Mouse (Mus musculus) WW6 (cell line): Measurements from ENCODE around the gene 6430628N08Rik.

ENCODE experiments used
- DNase-seq: peaks from one replicate; pipeline ENCODE4 v3.0.0-alpha.2; 2013; ENCODE audit warnings: low read depth, low spot score

6430628N08Rik gene

DNA sequence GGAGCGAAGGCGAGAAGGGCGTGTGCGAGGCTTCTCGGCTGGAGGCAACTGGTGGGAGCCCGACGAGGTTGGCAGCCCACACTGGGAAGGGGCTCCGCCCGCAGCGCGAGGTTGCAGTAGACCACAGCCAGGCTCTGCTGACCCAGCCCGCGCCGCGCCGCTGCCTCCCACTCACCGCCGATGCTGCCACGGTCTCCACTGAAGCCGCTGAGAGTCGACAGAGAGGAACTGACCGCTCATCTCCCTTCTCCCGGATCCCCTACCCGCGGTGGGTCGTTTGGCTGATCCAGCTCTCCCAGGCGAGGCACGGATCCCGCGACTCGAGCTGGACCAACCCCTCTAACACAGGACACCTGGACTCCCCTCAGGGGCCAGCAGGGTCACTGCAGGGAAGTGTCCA is at the start of gene 6430628N08Rik:
Gene 6430628N08Rik (plus strand): TSS at position 113 of the 400 bp plus-strand sequence.
- DNase-seq = no peak

DNA sequence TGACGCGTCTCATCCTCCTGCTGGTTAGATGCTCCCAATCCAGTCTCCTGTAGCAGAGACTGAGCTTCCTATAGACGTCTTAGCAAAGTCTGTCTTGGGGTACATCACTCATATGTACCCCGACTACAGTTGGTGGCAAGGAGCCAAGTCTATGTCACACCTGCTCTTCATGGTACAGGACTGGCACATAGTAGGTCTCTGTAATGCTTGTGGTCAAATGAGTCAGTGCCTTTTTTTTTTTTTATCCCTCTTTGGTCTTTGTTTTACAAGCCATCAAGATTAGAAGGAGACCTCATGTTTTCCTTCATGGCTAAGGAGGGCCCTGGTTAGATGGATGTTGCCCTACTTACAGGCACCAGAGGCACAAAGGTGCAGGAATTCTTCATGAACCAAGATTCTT is 49.6 kb upstream of the 6430628N08Rik start:
- no peak for DNase-seq

DNA sequence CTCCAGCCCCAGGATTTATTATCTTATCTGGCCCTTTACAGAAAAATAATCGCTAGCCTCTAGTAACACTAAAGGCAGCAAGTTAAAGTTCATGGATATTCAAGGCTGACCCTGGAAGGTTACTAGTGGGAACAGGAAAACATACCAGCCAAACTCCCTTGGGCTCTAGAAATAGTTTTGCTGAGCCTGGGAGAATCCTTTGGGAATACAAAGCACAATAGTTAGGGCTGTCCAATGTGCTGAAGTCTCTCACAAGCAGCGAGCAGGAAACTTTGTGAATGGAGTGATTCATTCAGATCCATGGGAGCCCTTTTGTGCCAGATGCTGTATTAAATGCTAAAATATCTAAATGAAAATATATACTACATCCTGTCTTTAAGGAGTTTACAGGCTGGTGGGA is 43.8 kb upstream of the 6430628N08Rik start:
- DNase-seq = no peak

DNA sequence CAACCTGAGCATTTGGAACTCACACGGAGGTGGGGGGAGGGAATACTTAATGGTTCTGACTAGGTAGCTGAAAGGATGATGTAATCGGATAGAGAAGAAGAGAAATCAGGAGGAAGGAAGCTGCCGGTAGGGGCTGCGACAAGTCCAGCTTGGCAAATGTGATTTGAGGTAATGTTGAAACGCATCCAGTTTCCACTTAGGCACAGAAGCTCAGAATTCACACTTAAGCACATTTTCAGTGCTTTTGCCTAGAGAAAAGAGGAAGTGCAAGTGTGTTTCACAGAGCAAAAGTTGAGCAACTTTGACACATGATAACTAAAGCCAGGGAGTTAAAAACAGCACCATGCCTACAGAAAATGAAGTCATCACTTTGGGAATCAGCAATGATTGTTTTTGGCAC is 43.1 kb upstream of the 6430628N08Rik start:
- DNase-seq = no peak

DNA sequence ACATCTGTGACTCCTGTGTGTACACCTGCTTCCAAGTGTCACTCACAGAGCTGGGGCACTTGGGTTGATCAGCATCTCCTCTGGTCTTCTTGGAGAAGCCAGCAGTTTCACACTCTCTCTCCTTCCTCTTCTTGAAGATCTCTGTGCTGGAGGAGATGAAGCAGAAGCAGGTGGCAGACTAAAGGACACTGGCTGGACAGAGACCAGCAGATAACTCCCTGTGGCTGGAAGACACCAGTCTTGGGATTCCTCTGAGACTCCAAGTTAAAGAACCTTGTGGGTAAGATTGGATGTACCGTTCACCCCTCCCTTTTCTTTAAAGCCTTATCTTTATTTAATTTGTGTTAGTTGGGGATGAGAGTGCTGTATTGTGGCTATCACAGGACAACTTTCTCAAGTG is 42.4 kb upstream of the 6430628N08Rik start:
- DNase-seq = no peak

DNA sequence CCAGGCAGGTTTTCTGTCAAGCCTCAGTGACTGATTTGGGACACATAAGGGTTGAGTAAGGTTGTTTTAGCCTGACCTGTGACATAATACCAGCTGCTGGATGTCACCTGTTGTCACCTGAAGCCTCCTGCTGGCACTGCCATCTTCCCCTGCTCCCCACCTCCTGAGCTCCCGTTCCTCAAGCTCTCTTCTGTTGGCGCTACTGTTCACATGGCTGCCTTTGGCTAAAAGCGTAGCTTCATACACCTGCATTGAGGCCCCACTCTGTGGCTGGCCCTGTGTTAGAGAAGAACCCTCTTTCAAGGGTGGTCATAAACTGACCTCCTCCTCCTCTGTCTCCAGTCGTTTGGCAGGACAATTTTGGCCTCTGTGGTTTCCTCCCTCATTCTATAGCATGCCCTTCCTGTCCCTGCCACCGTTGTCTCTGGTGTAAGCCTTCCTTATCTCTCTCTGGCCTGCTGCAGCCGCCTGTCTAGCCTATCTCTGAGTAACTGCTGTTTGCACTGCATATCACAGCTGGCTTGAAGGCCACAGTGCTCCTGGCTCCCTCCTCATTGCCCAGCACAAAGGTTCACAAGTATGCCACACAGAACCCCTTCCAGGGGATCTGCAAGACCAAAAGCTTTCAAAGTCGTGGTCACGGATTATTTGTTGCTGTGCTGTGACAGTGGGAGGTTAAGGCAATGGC is 41.3 kb upstream of the 6430628N08Rik start:
- no peak for DNase-seq

DNA sequence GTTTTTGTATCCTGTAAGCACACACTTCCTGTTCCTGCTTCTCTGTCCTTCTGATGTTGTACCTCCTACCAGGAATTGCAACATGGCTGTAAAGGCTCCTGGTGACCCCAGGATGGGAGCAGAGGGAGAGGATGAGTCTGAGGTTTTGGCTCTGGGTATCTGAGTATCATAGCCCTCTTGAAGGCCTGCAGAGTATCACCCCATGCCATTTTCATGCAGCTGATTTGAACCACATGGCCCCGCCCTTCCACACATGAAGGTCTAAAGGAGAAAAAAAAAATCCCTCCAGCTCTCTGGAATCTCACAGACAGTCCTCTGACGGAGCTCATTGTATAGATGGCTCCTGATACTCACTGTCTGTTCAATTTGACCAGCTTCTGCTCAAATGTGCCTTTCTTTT is 40.4 kb upstream of the 6430628N08Rik start:
- no peak for DNase-seq

DNA sequence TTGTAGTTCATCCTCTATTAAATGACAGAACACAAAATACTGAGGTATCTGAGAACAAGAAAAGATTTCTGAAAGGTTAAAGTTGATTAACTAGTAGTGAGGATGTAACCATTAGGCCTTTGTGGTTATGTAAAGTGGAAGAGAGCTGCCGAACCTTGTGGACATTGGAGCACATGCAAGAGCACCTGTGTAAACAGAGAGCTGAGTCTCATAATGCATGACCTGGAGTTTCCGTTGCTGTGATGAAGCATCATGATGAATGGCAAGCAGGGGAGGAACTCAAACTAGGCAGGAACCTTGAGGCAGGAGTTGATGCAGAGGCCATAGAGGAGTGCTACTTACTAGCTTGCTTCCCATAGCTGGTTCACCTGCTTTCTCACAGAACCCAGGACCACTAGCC is 39.8 kb upstream of the 6430628N08Rik start:
- DNase-seq = no peak

DNA sequence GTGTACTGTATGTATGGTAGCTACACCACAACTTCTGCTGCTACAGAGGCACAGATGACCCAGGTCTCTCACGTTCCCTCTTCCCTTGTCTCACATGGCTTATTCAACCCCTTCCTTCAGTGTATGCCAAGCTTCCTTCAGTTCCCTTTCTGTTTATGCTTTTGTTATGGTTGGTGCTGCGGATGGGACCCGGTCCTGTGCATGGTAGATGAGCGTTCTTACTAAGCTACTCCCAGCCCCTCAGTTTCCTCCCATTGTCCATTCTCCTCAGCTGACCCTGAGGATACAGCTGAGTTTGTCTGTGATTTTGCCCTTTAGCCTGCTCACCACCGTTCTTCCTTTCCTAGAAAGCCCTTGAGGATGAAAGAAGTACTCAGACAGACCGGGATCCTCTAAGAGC is 38.9 kb upstream of the 6430628N08Rik start:
- DNase-seq = no peak

DNA sequence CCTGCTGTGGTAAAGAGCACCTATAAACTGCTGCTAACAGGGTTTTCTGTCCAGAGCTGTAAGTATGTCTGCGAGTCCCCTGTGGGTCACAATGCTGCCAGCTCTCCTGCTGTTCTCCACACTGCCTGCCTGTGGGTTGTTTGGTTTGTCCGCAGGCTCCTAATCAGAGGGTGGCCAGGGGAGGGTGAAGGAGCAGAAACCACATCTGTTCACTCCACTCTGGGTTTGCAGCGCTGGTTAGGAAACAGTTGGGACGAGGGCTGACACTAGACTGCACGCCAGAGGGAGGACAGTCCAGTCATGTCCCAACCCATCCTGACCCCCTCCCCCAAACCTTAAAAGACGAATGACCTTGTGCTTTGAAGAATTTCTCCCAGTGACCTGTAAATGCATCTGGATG is 35.4 kb upstream of the 6430628N08Rik start:
- DNase-seq = no peak

DNA sequence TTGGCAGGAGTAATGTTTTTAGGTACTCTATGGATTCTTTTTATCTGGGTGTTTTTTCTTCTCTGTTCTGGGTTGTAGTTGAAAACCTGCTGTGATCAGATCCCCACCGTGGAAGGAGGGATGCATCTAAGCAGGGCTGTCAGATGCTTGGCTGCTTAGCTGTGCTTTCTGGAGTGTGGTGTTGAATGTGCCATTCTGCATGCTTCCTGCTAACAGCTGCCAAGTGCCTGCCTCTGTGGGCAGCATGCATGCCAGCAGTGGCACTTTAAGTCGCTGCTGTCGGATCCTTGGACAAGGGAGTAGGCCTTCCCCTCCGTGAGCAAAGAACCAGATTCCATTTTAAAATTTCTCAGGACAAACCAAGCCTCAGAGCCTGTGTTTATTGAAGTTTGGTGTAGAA is 34.9 kb upstream of the 6430628N08Rik start:
- no peak for DNase-seq

DNA sequence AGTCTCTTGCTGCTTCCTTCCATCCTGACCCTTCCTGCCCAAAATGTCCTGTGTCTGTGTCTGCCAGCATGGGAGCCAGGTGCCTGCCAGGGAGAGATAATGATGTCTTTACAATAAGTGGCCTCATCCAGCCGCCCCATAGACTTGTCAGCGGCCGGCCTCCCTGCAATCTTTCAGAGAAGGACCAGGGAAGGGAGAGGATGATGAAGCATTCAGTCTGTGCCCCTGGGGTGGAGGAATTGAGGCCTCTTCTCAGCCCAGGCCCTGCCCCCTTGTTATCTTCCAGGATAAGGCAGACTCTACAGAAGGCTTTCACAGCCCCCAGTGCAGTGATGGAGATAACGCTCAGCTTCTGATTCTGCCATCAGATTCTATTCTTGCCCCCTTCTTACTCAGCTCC is 34.2 kb upstream of the 6430628N08Rik start:
- DNase-seq = no peak

DNA sequence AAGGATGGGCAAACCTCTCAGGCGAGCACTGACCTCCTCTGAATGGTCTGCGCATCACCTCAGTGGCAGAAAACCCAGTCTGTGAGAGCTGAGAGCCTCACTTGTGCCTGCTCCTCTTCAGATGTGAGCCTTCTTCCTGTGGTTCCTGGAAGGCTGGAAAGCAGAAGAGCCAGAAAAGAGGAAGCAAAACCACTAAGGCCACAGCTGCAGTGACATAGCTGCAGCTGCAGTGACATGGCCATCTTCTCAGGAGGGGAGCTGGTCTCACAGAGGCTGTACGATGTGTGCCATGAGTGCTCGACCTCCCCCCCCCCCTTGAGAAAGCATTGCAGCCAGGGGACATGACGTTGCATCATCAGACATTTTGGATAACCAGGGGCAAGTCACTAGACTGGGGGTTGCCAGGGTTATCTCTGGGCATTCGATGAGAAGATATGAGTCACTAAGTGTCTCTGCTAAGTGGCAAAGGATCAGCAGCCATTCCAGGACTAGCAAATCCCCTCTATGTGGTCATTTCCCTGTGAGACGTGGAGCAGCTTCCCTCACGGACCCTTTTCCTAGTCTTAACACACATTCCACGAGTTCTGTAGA is 33.1 kb upstream of the 6430628N08Rik start:
- DNase-seq = no peak

DNA sequence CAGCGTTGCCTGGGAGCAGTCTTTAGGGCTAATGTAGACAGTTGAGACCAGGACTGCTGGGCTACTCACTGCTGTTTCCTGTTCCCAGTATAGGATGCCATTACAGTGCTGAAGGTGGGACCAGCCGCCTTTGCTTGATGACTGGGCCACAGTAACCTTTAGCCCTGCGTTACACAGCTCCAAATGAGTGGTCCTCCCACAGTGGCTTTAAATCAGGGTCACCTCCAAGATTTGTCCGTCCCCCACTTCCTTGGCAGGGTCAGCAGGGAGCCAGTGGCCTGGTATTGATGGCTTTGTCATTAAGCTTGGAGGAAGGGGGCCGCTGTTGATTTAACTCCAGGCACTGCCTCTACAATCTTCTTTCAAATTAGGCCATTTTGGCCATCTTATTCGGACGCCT is 27.1 kb upstream of the 6430628N08Rik start:
- DNase-seq = no peak

DNA sequence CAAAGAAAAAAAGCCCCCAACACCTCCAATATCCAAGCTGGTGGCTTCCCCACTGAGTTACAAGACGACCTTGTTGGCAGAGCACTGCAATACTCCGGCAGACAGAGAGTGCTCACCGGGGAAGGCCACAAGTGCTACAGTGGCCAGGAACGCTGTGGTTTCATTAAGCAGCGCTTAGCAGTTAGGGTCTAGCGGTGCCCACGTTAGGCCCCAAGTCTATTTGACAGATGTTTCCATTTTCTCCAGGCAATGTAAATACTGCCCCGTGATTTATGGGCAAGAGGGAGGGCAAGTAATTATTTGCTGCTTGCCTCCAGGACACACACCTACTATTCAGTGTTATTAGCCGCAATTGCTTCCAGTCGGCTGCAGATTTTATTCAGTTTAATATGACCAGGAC is 26.6 kb upstream of the 6430628N08Rik start:
- DNase-seq = no peak

DNA sequence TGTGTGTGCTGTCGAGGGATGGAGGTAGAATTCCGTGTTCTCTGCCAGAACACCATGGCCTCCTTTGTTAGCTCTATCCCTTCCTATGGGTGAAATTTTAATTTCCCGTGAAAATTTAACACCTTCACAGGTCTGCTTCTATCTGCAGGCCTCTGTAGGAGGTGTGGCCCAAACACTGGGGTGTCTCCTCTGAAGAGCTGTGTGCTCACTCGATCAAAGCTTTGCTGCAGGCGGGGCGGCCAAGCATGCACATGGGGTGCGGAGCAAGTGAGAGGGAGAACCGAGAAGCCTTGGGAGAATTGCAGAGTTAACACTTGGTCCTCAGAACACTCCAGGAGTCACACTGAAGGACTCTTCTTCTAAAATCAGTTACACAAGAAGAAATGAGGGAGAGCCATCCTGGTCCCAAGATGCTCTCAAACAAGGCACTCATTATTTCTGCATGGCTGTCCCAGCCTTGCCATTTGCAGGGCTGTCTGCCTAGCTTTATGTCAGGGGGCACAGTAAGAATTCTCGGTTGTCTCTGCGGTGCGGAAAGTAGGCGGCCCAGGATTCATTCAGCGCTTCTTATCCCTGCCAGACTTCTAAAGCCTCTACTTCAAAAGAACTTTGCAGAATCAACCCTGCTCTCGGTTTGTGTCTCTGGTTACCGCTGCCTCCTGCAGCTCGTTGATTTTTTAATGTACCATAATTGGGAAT is 20.8 kb upstream of the 6430628N08Rik start:
- no peak for DNase-seq

DNA sequence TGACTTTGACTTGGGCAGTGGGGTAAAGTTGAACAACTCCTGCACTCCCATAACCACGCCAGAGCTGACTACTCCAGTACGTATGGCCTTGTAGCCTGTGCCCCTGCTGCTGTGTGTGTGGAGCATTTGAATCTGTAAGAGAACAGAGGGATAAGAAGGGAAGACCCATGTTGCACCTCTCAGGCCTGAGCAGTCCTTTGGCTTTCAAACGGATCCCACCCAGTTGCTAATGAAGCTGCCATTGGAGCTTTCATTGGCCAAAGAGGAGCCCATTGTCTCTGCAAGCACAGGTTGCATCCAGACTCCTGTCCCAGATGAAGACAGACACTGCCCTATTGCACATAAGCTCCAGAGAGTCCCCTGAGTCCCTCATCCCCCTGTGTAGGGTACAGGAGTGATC is 17.2 kb upstream of the 6430628N08Rik start:
- DNase-seq = no peak

DNA sequence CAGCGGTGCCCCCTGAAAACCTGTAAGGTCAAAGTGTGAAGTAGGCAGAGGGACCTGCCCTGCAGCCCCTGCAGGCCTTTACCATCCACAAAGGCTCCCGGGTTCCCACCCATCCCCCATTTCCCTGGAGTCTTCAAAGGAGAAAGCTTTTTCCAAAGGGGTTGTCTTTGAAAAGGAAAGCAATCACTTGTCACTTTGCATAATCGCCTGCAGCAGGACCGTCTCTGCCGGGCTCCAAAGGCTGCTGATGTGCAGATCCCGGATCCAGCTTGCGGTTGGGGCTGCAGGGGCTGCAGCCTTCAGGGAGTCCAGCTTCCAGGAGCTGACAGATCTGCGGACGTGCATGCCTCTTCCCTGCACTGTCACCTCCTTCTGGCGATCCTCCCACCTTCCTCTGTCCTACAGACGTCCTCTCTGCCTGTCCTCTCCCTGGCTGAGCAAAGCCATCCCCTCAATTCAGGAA is 12.2 kb upstream of the 6430628N08Rik start:
- peak; percentile 42 for DNase-seq

DNA sequence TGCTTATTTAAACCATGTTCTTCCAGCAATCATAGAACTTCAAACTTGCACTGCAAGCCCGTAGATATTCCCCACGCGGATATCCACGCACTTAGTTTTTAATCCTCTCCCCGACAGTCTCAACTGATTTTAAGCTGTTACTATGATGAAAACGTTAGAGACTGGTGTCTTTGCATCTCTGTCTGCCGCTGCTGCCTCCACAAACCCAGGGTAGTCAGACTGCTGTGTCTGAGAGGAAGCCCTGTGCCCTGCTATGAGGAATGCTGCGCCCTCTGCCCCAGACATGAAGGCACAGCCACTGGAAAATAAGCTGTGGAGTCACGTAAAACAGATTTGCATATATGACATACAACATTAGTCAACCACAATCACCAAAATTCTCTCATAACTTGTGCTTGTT is 11.6 kb upstream of the 6430628N08Rik start:
- DNase-seq = no peak

DNA sequence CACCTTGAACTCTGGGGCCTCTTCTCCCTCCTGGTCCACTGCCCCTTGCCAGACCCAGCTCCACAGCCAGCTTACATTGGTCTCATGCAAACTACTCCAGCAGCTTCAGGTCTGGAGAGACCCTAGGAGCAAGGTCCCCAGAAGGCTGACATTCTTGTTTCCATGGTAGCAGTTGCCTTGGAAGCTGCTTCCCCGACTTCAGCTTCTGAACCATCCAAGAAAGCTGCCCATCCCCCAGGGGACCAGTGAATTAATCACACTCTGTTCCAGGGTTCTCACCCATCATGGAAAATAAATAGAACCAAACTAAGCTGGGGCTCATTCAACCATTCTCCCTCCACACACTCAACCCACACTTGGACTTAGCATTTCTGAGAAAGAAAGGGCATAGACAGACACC is 9.3 kb upstream of the 6430628N08Rik start:
- no peak for DNase-seq

DNA sequence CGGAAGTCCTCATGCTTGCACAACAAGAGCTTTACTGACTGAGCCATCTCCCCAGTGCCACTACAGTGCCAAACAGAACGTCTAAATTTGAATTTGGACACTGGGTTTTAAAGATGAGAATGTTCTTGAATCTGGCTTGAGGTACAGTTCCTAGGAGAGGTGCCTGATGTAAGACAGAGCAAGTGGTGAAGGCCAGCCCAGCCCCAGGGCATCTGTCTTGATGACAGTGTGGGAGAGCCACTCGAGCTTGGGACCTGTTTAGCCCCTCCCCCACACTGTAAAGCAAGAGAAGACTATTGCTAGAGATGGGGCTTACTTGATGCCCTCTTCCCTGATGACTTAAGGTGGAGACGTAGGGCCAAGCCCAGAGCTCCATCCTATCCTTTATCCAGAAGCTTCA is 8.3 kb upstream of the 6430628N08Rik start:
- no peak for DNase-seq

DNA sequence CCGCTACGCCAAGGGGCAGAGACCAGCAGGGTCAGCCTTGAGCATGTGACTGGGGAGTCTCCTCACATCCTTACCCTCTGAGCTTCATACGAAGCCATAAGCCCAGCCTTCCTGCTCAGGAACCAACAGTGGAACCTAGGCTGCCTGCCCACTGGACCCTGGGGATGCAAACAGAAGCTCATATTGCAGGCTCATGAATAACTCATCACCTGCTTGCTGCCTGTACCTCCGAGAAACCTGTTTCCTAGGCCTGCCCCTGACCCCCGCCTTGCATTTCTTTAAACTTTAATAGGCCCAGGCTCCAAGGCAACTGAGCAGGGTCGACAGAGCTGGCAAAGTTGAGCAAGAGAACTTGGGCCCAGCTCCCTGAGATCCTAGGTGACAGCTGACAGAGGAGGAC is 6.4 kb upstream of the 6430628N08Rik start, which contains the start of gene Kncn:
Gene Kncn (plus strand): TSS at position 379 of the 400 bp plus-strand sequence.
- no peak for DNase-seq

DNA sequence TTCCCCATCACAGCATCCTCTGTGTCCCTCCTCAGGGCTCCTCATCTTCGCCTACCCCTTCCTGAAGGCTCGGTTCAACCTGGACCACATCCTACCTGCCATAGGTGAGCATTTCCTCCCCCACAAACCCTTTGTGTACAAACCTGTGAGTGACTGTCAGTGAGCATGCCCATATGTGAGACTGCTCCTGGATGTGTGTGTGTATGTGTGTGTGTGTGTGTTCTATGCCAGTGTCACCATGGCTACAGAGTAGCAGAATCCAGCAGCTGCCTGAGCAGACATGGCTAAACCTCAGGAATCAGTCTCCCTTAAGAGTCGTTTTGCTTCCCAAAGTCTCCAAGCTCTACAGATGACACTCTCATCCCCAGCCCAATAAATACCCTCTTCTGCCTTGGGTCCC is 4.6 kb upstream of the 6430628N08Rik start:
- no peak for DNase-seq
